Mouse (Mus musculus): ENCODE results near the gene Erich6b. TPM values are rescaled to one million over a fixed set of nuclear protein-coding genes. Genes with fewer than 3 reads are reported as not detected.

Gene Erich6b
- polyA plus RNA-seq, 1 experiment from 2014 or later = not detected

DNA sequence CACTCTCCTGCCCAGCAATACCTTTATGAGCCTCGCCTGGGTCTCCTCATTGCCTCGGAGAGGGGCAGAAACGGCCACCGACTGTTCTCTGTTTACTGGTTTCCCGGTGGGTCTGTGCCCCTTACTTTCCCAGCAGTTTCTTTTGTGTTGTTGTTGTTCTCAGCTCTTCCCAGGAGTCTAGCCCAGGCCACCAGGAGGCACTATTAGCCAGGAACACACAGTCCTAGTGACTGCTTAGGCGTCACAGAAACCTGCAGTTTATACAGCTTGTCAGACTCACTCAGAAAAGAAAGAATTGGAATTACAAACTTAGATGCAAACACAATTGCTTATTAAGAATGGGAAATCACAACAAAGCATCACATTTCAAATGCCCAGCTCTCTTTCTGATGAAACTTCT lies 690 bp upstream of the Erich6b start:
- H3K4me1 ChIP-seq (ENCODE audit: control insufficient read depth, insufficient read depth, low read length) = no peaks in the 10 kb centered on the region
- H3K9me3 ChIP-seq (ENCODE audit: control insufficient read depth, low read length) = no peaks in the 10 kb centered on the region
- no peak for ATAC-seq
- H3K27ac ChIP-seq (ENCODE audit: low read length) = no peak overlapping the region
- no peaks in the 10 kb centered on the region for H3K27me3 ChIP-seq (replicated peaks; ENCODE audit: control insufficient read depth, insufficient read depth, low read length)
- WGBS = 76% methylated on average over 6 of the region's 6 CpGs
- no peaks in the 10 kb centered on the region for H3K36me3 ChIP-seq (ENCODE audit: control insufficient read depth, insufficient read depth, low read length)
- H3K9ac ChIP-seq (ENCODE audit: low read depth, low read length) = no peak overlapping the region
- H3K4me3 ChIP-seq (ENCODE audit: low read length) = no peak overlapping the region
- H3K4me2 ChIP-seq (ENCODE audit: low read depth, low read length) = no peak overlapping the region

DNA sequence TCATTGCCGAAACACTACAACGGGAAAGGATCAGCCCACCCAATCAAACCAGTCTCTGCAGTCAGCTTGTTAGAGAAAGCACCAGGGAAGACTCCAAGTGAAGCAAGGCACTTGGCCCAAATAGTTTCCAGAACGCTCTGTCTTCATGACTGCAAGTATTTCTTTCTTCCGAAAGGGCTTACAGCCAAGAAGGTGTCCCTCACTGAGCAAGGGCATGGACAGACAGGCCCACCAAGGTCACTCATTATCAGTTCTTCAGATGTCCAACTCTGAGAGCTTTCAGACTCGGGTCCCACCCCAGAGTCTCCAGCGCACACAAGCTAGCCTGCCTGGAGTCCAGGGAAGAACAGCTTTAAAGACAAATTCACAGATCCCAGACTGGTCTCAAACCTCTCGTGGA lies 3.4 kb downstream of the Erich6b start:
- 86% methylated on average over 7 of the region's 7 CpGs for WGBS
- Histone ChIP-seq H3K4me3 (ENCODE audit: low read length) (no peak overlapping the region), H3K4me2 (ENCODE audit: low read depth, low read length) (no peak overlapping the region), H3K36me3 (ENCODE audit: control insufficient read depth, insufficient read depth, low read length) (no peaks in the 10 kb centered on the region), H3K27me3 (replicated peaks; ENCODE audit: control insufficient read depth, insufficient read depth, low read length) (no peaks in the 10 kb centered on the region), H3K27ac (ENCODE audit: low read length) (no peak overlapping the region), H3K4me1 (ENCODE audit: control insufficient read depth, insufficient read depth, low read length) (no peaks in the 10 kb centered on the region), H3K9me3 (ENCODE audit: control insufficient read depth, low read length) (no peaks in the 10 kb centered on the region), H3K9ac (ENCODE audit: low read depth, low read length) (no peak overlapping the region)
- ATAC-seq = no peak

DNA sequence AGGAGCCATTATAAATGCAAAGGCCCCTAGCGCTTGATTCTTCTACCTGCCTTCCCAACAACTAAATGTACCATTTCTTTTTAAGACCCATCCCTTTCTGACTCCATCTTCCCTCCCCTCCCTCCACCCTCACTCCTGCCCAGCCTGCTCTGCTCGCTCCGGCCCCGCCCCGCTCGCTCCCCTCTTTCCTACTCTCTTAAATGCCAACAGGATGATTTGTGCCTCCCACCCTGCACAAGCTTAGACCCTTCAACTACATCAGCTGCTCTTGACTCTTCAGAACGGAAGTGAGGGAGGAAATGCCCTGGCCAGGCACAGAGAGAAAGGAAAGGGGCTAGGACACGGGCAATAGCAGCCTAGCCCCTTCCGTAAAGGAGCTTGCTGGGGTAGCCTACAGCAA lies 4.0 kb downstream of the Erich6b start:
- Histone ChIP-seq H3K9me3 (ENCODE audit: control insufficient read depth, low read length) (no peaks in the 10 kb centered on the region), H3K4me2 (ENCODE audit: low read depth, low read length) (no peak overlapping the region), H3K4me1 (ENCODE audit: control insufficient read depth, insufficient read depth, low read length) (no peaks in the 10 kb centered on the region), H3K27me3 (replicated peaks; ENCODE audit: control insufficient read depth, insufficient read depth, low read length) (no peaks in the 10 kb centered on the region), H3K9ac (ENCODE audit: low read depth, low read length) (no peak overlapping the region), H3K36me3 (ENCODE audit: control insufficient read depth, insufficient read depth, low read length) (no peaks in the 10 kb centered on the region), H3K27ac (ENCODE audit: low read length) (no peak overlapping the region), H3K4me3 (ENCODE audit: low read length) (no peak overlapping the region)
- ATAC-seq = no peak
- 50% methylated on average over 9 of the region's 9 CpGs for WGBS

DNA sequence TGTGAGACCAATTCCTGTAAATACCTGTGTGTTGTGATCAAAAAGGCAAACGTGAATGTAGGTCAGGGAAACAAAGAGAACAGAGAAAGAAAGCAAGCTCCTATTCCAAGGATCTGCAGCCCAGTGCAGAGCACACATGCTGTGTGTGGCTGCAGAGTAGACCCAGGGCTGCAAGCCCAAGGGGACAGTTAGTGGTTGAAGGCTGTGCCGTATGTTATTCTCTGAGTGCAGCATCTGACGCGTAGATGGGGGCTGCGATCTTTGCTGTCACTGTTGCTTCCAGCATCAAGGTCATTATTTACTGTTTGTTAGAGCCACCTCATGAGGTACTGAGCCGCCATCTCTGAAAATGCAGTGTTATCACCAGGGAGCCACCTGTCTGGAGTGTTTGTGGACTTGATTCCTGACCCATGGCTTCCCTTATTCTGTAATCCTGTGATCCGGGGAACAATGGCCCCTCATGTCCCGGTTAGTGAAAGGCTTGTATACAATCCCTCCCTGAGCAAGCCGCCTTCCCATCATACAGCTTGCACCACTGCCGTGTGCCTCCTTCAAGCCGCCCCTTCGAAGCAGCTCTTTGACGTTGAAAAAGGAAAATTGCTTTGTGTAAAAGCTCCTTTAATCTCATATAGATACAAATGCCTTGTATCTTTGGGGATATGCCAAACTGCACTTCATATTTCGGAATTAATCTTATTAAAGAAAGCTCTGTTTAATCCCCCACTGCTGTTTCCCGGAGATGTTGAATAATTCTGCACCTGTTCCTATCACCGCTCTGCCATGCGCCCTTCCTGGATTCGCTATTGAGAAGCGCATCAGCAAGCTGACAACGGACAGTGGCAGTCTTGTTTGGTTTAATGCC lies 5.1 kb downstream of the Erich6b start:
- no peaks in the 10 kb centered on the region for H3K9me3 ChIP-seq (ENCODE audit: control insufficient read depth, low read length)

DNA sequence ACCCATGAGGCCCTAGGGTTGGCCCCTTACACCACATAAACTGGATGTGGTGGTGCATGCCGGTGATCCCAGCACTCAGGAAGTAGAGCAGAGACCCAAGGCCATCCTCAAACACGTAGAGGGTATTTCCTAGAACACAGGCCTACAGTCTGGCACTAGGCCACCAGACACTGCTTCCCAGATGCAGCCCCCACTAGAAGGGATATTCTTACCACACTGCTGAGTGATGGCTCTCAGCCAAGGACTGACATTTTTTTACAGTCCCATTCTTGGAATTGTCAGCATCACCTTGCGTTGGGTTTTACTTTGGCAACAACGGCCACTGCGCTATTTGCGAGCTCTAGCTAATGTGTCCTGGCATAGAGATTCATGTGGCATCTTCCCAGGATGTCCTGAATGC lies 18.9 kb downstream of the Erich6b start:
- Histone ChIP-seq H3K27ac (ENCODE audit: low read length) (no peak overlapping the region), H3K4me2 (ENCODE audit: low read depth, low read length) (no peak overlapping the region), H3K9ac (ENCODE audit: low read depth, low read length) (no peak overlapping the region), H3K36me3 (ENCODE audit: control insufficient read depth, insufficient read depth, low read length) (no peaks in the 10 kb centered on the region), H3K4me3 (ENCODE audit: low read length) (no peak overlapping the region), H3K9me3 (ENCODE audit: control insufficient read depth, low read length) (no peaks in the 10 kb centered on the region), H3K27me3 (replicated peaks; ENCODE audit: control insufficient read depth, insufficient read depth, low read length) (no peaks in the 10 kb centered on the region), H3K4me1 (ENCODE audit: control insufficient read depth, insufficient read depth, low read length) (no peaks in the 10 kb centered on the region)
- no peak for ATAC-seq
- 75% methylated on average over 6 of the region's 6 CpGs for WGBS

More for the DNA sequence above, 5.1 kb downstream of the Erich6b start:
- no peak overlapping the region for H3K9ac ChIP-seq (ENCODE audit: low read depth, low read length)
- no peak overlapping the region for H3K4me2 ChIP-seq (ENCODE audit: low read depth, low read length)
- 61% methylated on average over 20 of the region's 20 CpGs for WGBS
- no peak overlapping the region for H3K27ac ChIP-seq (ENCODE audit: low read length)
- H3K4me1 ChIP-seq (ENCODE audit: control insufficient read depth, insufficient read depth, low read length) = no peaks in the 10 kb centered on the region
- H3K36me3 ChIP-seq (ENCODE audit: control insufficient read depth, insufficient read depth, low read length) = no peaks in the 10 kb centered on the region
- no peak for ATAC-seq
- no peaks in the 10 kb centered on the region for H3K27me3 ChIP-seq (replicated peaks; ENCODE audit: control insufficient read depth, insufficient read depth, low read length)
- H3K4me3 ChIP-seq (ENCODE audit: low read length) = no peak overlapping the region

DNA sequence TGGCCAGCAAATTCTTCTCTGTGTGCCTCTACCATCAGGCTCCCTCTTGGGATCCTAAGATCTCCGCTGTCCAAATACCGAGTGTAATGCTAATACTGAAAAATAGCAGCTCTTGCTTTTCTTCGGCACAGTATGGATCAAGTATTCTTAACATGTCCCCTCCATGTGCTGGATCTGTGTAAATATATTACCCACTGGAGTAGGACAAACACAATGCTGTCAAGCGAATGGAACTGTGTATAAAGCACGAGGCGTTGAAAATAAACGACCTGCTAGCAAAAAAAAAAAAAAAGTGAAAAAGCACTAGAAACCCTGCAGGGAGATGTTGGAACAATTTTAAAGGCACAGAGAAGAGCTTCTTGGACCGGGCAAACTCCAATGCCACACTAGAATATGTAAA lies 19.5 kb downstream of the Erich6b start:
- no peak for ATAC-seq
- H3K27ac ChIP-seq (ENCODE audit: low read length) = no peak overlapping the region
- WGBS = 55% methylated on average over 8 of the region's 8 CpGs

DNA sequence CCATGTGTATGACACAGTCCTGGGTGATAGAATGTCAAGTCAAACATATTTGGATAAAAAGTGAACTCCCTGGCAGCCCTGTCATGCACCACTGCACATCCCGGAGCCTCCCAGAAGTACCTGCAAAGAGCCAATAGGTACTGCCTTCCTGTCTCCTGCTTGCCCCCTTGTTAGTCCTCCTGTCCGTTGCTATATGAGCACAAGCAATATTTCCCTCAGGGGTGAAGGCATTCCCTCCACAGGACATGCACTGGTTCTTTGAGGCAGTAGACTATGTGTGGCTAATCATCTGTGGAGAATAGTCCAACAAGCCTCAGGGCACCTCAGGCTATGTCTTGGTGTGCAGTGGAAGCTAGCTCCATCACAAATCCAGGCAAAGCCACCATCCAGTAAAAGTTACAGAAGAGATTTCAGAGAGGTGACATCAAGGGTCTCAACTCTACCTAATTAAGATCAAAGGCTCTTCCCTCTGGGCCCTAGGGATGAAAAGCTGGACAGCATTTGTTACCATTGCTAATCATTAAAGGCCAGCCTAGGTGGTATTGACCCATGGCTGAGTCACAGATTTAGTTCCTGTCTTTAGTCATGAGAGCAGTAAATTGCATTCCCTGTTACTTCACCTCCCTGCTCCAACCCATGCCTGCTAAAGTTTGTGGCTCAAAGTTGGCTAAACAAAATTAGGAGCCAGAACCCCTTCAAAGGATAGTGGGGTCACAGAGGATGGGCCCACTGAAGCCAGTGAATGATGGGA lies 23.5 kb downstream of the Erich6b start:
- H3K4me2 ChIP-seq (ENCODE audit: low read depth, low read length) = no peak overlapping the region
- H3K4me3 ChIP-seq (ENCODE audit: low read length) = no peak overlapping the region
- H3K27ac ChIP-seq (ENCODE audit: low read length) = no peak overlapping the region
- no peaks in the 10 kb centered on the region for H3K36me3 ChIP-seq (ENCODE audit: control insufficient read depth, insufficient read depth, low read length)
- no peaks in the 10 kb centered on the region for H3K4me1 ChIP-seq (ENCODE audit: control insufficient read depth, insufficient read depth, low read length)
- 87% methylated on average over 2 of the region's 2 CpGs for WGBS
- H3K9me3 ChIP-seq (ENCODE audit: control insufficient read depth, low read length) = no peaks in the 10 kb centered on the region
- no peak for ATAC-seq
- H3K9ac ChIP-seq (ENCODE audit: low read depth, low read length) = no peak overlapping the region
- no peaks in the 10 kb centered on the region for H3K27me3 ChIP-seq (replicated peaks; ENCODE audit: control insufficient read depth, insufficient read depth, low read length)

More for the DNA sequence above, 19.5 kb downstream of the Erich6b start:
- H3K4me1 ChIP-seq (ENCODE audit: control insufficient read depth, insufficient read depth, low read length) = no peaks in the 10 kb centered on the region
- H3K4me3 ChIP-seq (ENCODE audit: low read length) = no peak overlapping the region
- no peak overlapping the region for H3K9ac ChIP-seq (ENCODE audit: low read depth, low read length)
- H3K4me2 ChIP-seq (ENCODE audit: low read depth, low read length) = no peak overlapping the region
- no peaks in the 10 kb centered on the region for H3K9me3 ChIP-seq (ENCODE audit: control insufficient read depth, low read length)
- H3K27me3 ChIP-seq (replicated peaks; ENCODE audit: control insufficient read depth, insufficient read depth, low read length) = no peaks in the 10 kb centered on the region
- no peaks in the 10 kb centered on the region for H3K36me3 ChIP-seq (ENCODE audit: control insufficient read depth, insufficient read depth, low read length)

DNA sequence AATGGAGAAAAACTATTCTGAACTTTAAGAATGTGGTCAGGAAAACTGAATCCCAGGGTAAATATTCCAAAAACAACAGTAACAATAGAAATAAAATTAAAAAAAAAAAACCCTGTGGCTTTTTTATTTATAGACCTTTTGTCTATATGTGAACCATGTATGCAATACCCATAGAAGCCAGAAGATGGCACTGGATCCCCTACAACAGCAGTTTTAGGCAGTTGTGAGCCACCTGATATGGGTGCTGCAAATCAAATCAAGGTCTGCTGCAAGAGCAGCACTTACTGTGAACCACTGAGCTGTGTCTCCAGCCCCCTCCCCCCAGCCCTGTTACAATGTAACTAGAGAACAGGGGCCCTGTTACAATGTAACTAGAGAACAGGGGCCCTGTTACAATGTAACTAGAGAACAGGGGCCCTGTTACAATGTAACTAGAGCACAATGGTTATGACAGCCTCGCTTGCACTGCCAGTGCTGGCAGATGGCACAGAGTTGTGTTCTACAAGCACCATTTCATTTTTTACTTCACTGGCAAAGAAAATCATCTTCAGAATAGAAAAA lies 27.1 kb downstream of the Erich6b start:
- Histone ChIP-seq H3K36me3 (ENCODE audit: control insufficient read depth, insufficient read depth, low read length) (no peaks in the 10 kb centered on the region), H3K27ac (ENCODE audit: low read length) (no peak overlapping the region), H3K27me3 (replicated peaks; ENCODE audit: control insufficient read depth, insufficient read depth, low read length) (no peaks in the 10 kb centered on the region), H3K4me3 (ENCODE audit: low read length) (no peak overlapping the region), H3K9me3 (ENCODE audit: control insufficient read depth, low read length) (no peaks in the 10 kb centered on the region), H3K9ac (ENCODE audit: low read depth, low read length) (no peak overlapping the region), H3K4me2 (ENCODE audit: low read depth, low read length) (no peak overlapping the region), H3K4me1 (ENCODE audit: control insufficient read depth, insufficient read depth, low read length) (no peaks in the 10 kb centered on the region)
- WGBS = 87% methylated on average over 1 of the region's 1 CpGs
- no peak for ATAC-seq

DNA sequence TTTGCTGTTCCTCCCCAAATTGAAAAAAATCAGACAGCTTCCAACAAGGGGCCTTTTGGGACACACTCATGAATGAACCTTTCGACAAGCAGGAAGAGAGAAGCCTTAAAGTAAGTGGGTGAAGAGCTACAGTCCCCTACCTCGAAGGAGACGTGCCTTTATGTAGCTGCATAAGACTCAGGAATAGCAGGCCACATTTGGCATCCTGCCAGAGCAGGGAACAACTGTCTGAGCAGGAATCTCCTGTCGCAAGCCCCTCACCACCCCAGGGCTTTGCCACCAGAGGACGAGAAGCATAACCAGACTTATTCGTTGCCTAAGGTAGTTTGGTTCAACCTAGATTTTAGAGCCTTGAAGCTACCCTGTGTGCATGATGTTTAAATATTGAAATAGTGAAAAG lies 34.3 kb downstream of the Erich6b start:
- no peaks in the 10 kb centered on the region for H3K4me1 ChIP-seq (ENCODE audit: control insufficient read depth, insufficient read depth, low read length)

More for the DNA sequence above, 34.3 kb downstream of the Erich6b start:
- WGBS = 57% methylated on average over 6 of the region's 6 CpGs
- Histone ChIP-seq H3K27ac (ENCODE audit: low read length) (no peak overlapping the region), H3K36me3 (ENCODE audit: control insufficient read depth, insufficient read depth, low read length) (no peaks in the 10 kb centered on the region), H3K4me3 (ENCODE audit: low read length) (no peak overlapping the region), H3K9ac (ENCODE audit: low read depth, low read length) (no peak overlapping the region), H3K9me3 (ENCODE audit: control insufficient read depth, low read length) (no peaks in the 10 kb centered on the region), H3K27me3 (replicated peaks; ENCODE audit: control insufficient read depth, insufficient read depth, low read length) (no peaks in the 10 kb centered on the region), H3K4me2 (ENCODE audit: low read depth, low read length) (no peak overlapping the region)
- ATAC-seq = no peak
